Mouse (Mus musculus): ENCODE results near the gene Msi2. TPM values are rescaled to one million over a fixed set of nuclear protein-coding genes. Genes with fewer than 3 reads are reported as not detected.

Gene Msi2
- polyA plus RNA-seq, 1 experiment, result 21.9 TPM

- Histone ChIP-seq H3K4me1 (ENCODE audit: control insufficient read depth, insufficient read depth, low read length) (no peaks in the 10 kb centered on the region), H3K4me3 (replicated peaks; ENCODE audit: control insufficient read depth, low read depth, low read length) (no peak overlapping the region), H3K27ac (ENCODE audit: control insufficient read depth, insufficient read depth, low read depth, low read length, poor library complexity) (no peak overlapping the region)
- 76% methylated on average over 8 of the region's 8 CpGs for WGBS
- TF ChIP-seq CTCF (IDR thresholded peaks at IDR 0.05; ENCODE audit: control insufficient read depth, insufficient read depth, low read length) (no peak), POLR2A (IDR thresholded peaks at IDR 0.05; ENCODE audit: borderline replicate concordance, control insufficient read depth, low read depth, low read length) (no peak)
These were observed 310.0 kb downstream of the Msi2 start for GRCm38 (mm10) chr11:88408305-88408704.

GRCm38 (mm10) chr11:88406408-88406915 is 311.9 kb downstream of the Msi2 start:
- no peaks in the 10 kb centered on the region for H3K4me1 ChIP-seq (ENCODE audit: control insufficient read depth, insufficient read depth, low read length)
- WGBS, result 76% methylated on average over 3 of the region's 3 CpGs
- TF ChIP-seq CTCF (IDR thresholded peaks at IDR 0.05; ENCODE audit: control insufficient read depth, insufficient read depth, low read length), result no peak
- TF ChIP-seq POLR2A (IDR thresholded peaks at IDR 0.05; ENCODE audit: borderline replicate concordance, control insufficient read depth, low read depth, low read length), result no peak
- no peak overlapping the region for H3K4me3 ChIP-seq (replicated peaks; ENCODE audit: control insufficient read depth, low read depth, low read length)
- no peak overlapping the region for H3K27ac ChIP-seq (ENCODE audit: control insufficient read depth, insufficient read depth, low read depth, low read length, poor library complexity)

- 85% methylated on average over 17 of the region's 17 CpGs for WGBS
- no peak for TF ChIP-seq CTCF (IDR thresholded peaks at IDR 0.05; ENCODE audit: control insufficient read depth, insufficient read depth, low read length)
- TF ChIP-seq POLR2A (IDR thresholded peaks at IDR 0.05; ENCODE audit: borderline replicate concordance, control insufficient read depth, low read depth, low read length), result no peak
- Histone ChIP-seq H3K4me3 (replicated peaks; ENCODE audit: control insufficient read depth, low read depth, low read length) (no peak overlapping the region), H3K4me1 (ENCODE audit: control insufficient read depth, insufficient read depth, low read length) (no peaks in the 10 kb centered on the region; the same call in 1 of the 2 replicates), H3K27ac (ENCODE audit: control insufficient read depth, insufficient read depth, low read depth, low read length, poor library complexity) (no peak overlapping the region)
These were observed 313.3 kb downstream of the Msi2 start for GRCm38 (mm10) chr11:88404816-88405613.

GRCm38 (mm10) chr11:88404247-88404677 is 314.1 kb downstream of the Msi2 start:
- H3K27ac ChIP-seq (ENCODE audit: control insufficient read depth, insufficient read depth, low read depth, low read length, poor library complexity), result no peak overlapping the region
- H3K4me1 ChIP-seq (ENCODE audit: control insufficient read depth, insufficient read depth, low read length), result no peaks in the 10 kb centered on the region; the same call in 1 of the 2 replicates
- 54% methylated on average over 5 of the region's 5 CpGs for WGBS
- TF ChIP-seq CTCF (IDR thresholded peaks at IDR 0.05; ENCODE audit: control insufficient read depth, insufficient read depth, low read length) (no peak), POLR2A (IDR thresholded peaks at IDR 0.05; ENCODE audit: borderline replicate concordance, control insufficient read depth, low read depth, low read length) (no peak)
- H3K4me3 ChIP-seq (replicated peaks; ENCODE audit: control insufficient read depth, low read depth, low read length), result no peak overlapping the region

- Histone ChIP-seq H3K27ac (ENCODE audit: control insufficient read depth, insufficient read depth, low read depth, low read length, poor library complexity) (no peak overlapping the region), H3K4me1 (ENCODE audit: control insufficient read depth, insufficient read depth, low read length) (no peaks in the 10 kb centered on the region; the same call in 1 of the 2 replicates), H3K4me3 (replicated peaks; ENCODE audit: control insufficient read depth, low read depth, low read length) (no peak overlapping the region)
- WGBS, result 81% methylated on average over 7 of the region's 7 CpGs
- TF ChIP-seq CTCF (IDR thresholded peaks at IDR 0.05; ENCODE audit: control insufficient read depth, insufficient read depth, low read length), result no peak
- no peak for TF ChIP-seq POLR2A (IDR thresholded peaks at IDR 0.05; ENCODE audit: borderline replicate concordance, control insufficient read depth, low read depth, low read length)
These were observed 316.0 kb downstream of the Msi2 start for GRCm38 (mm10) chr11:88402290-88402689.

GRCm38 (mm10) chr11:88401333-88401732 is 317.0 kb downstream of the Msi2 start:
- WGBS, result 79% methylated on average over 6 of the region's 6 CpGs
- no peak overlapping the region for H3K4me3 ChIP-seq (replicated peaks; ENCODE audit: control insufficient read depth, low read depth, low read length)
- no peak for TF ChIP-seq POLR2A (IDR thresholded peaks at IDR 0.05; ENCODE audit: borderline replicate concordance, control insufficient read depth, low read depth, low read length)
- no peak for TF ChIP-seq CTCF (IDR thresholded peaks at IDR 0.05; ENCODE audit: control insufficient read depth, insufficient read depth, low read length)
- H3K27ac ChIP-seq (ENCODE audit: control insufficient read depth, insufficient read depth, low read depth, low read length, poor library complexity), result no peak overlapping the region
- no peaks in the 10 kb centered on the region; the same call in 1 of the 2 replicates for H3K4me1 ChIP-seq (ENCODE audit: control insufficient read depth, insufficient read depth, low read length)

GRCm38 (mm10) chr11:88400926-88401325 is 317.4 kb downstream of the Msi2 start:
- TF ChIP-seq CTCF (IDR thresholded peaks at IDR 0.05; ENCODE audit: control insufficient read depth, insufficient read depth, low read length) (no peak), POLR2A (IDR thresholded peaks at IDR 0.05; ENCODE audit: borderline replicate concordance, control insufficient read depth, low read depth, low read length) (no peak)
- H3K4me1 ChIP-seq (ENCODE audit: control insufficient read depth, insufficient read depth, low read length), result no peaks in the 10 kb centered on the region; the same call in 1 of the 2 replicates
- H3K4me3 ChIP-seq (replicated peaks; ENCODE audit: control insufficient read depth, low read depth, low read length), result no peak overlapping the region
- H3K27ac ChIP-seq (ENCODE audit: control insufficient read depth, insufficient read depth, low read depth, low read length, poor library complexity), result no peak overlapping the region
- WGBS, result 82% methylated on average over 10 of the region's 10 CpGs

- WGBS, result 57% methylated on average over 6 of the region's 6 CpGs
- TF ChIP-seq CTCF (IDR thresholded peaks at IDR 0.05; ENCODE audit: control insufficient read depth, insufficient read depth, low read length) (no peak), POLR2A (IDR thresholded peaks at IDR 0.05; ENCODE audit: borderline replicate concordance, control insufficient read depth, low read depth, low read length) (no peak)
- Histone ChIP-seq H3K27ac (ENCODE audit: control insufficient read depth, insufficient read depth, low read depth, low read length, poor library complexity) (no peak overlapping the region), H3K4me1 (ENCODE audit: control insufficient read depth, insufficient read depth, low read length) (no peaks in the 10 kb centered on the region; the same call in 1 of the 2 replicates), H3K4me3 (replicated peaks; ENCODE audit: control insufficient read depth, low read depth, low read length) (no peak overlapping the region)
These were observed 318.1 kb downstream of the Msi2 start for GRCm38 (mm10) chr11:88400235-88400634.
